Mouse (Mus musculus) stomach, postnatal 0 days (tissue): ENCODE results near the gene Vezf1.

Source experiments
- CTCF ChIP-seq: IDR thresholded peaks from 2 replicates; pipeline ENCODE4 v1.5.1; 2016; ENCODE audit warnings: antibody characterized with exemption, low read depth, mild to moderate bottlenecking, moderate library complexity
- EP300 ChIP-seq: optimal IDR thresholded peaks from 2 replicates; pipeline ENCODE3; 2016; ENCODE audit warnings: antibody characterized with exemption

DNA sequence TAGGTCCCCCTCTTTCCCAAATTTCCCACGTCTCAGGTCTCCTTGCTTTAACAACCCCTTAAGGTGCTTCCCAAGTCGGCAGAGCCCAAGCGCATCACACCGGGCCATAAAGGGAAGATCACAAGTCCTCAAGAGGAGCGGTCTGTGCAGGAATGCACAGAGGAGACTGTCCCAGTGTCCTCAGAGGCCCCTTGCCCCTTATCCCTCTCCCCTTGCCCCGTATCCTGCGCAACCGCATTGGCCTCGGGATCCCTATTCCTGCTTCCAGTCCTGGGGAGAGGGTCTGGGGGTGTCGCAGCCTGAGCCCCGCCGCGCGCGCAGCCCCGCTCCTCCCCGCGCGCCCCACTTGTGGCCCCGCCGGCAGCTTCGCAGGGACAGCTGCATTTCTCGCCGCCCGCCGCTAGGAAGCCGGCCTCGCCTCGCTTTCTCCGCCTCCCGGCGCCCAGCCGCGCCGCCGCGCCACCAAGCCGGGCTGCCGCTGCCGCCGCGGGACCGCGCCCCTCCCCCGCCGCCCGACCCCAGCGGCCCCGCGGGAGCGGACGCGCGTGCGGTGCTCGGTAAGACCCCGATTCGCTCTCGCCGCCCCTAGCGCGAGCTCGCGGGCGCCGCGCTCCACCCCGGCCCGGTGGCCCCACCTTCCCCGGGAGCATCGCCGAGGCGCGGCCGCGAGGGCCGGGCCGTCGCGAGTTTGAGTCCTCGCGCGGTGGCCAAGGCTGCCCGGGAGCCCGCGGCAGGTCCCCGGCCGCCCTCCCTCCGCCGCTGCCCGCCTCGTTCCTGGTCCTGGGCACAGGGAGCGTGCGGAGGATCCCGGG is 30.9 kb downstream of the Vezf1 start:
- TF ChIP-seq CTCF, result peak; percentile 61
- no peak for TF ChIP-seq EP300
